Mouse (Mus musculus): ENCODE measurements at regions not wholly inside any gene's neighbourhood (a gene's known extent, or its start where the extent isn't known, plus 50 kb on each side); places are given as distances from the start of the nearest gene placed in this dataset.
"Not testable (repeated sequence)": the region's sequence is repeated elsewhere in the genome, so short reads cannot be mapped to it uniquely, and the experiment has no call there.

GRCm38 (mm10) chr16:55587138-55587537, 251.6 kb downstream of the Nfkbiz start:
- DNase-seq (ENCODE audit: low spot score in 2 of 2), result no peak

GRCm38 (mm10) chr16:55582906-55583305, 255.8 kb downstream of the Nfkbiz start:
- DNase-seq (ENCODE audit: low spot score in 2 of 2), result no peak

- DNase-seq (ENCODE audit: low spot score in 2 of 2), result no peak
Observed at GRCm38 (mm10) chr16:55582029-55582428, 256.7 kb downstream of the Nfkbiz start.

GRCm38 (mm10) chr16:55580827-55581226, 257.9 kb downstream of the Nfkbiz start:
- no peak for DNase-seq (ENCODE audit: low spot score in 2 of 2)

- DNase-seq (ENCODE audit: low spot score in 2 of 2), result no peak
Observed at GRCm38 (mm10) chr16:55578686-55579085, 260.0 kb downstream of the Nfkbiz start.

- not testable (repeated sequence) for DNase-seq (ENCODE audit: low spot score in 2 of 2)
Observed at GRCm38 (mm10) chr16:55575609-55576283, 263.0 kb downstream of the Nfkbiz start.

- no peak for DNase-seq (ENCODE audit: low spot score in 2 of 2)
Observed at GRCm38 (mm10) chr16:55571106-55571505, 267.6 kb downstream of the Nfkbiz start.

GRCm38 (mm10) chr16:55570097-55570496, 268.6 kb downstream of the Nfkbiz start:
- DNase-seq (ENCODE audit: low spot score in 2 of 2), result no peak

- DNase-seq (ENCODE audit: low spot score in 2 of 2), result peak in 1 of 2 experiments; percentile 28
Observed at GRCm38 (mm10) chr16:55555821-55556535, 258.2 kb upstream of the Zpld1 start.

- DNase-seq (ENCODE audit: low spot score in 2 of 2), result no peak
Observed at GRCm38 (mm10) chr16:55555224-55555623, 257.4 kb upstream of the Zpld1 start.

- no peak for DNase-seq (ENCODE audit: low spot score in 2 of 2)
Observed at GRCm38 (mm10) chr16:55553896-55554295, 256.1 kb upstream of the Zpld1 start.

- no peak for DNase-seq (ENCODE audit: low spot score in 2 of 2)
Observed at GRCm38 (mm10) chr16:55551348-55551747, 253.6 kb upstream of the Zpld1 start.

GRCm38 (mm10) chr16:55550649-55551312, 253.0 kb upstream of the Zpld1 start:
- peak; percentile 30 to 76 for DNase-seq (ENCODE audit: low spot score in 2 of 2)

- no peak for DNase-seq (ENCODE audit: low spot score in 2 of 2)
Observed at GRCm38 (mm10) chr16:55547095-55547494, 249.3 kb upstream of the Zpld1 start.

GRCm38 (mm10) chr16:55540336-55541015, 242.7 kb upstream of the Zpld1 start:
- DNase-seq (ENCODE audit: low spot score in 2 of 2), result no peak

GRCm38 (mm10) chr16:55539179-55539578, 241.4 kb upstream of the Zpld1 start:
- DNase-seq (ENCODE audit: low spot score in 2 of 2), result no peak

- DNase-seq (ENCODE audit: low spot score in 2 of 2), result no peak
Observed at GRCm38 (mm10) chr16:55537548-55537947, 239.8 kb upstream of the Zpld1 start.

GRCm38 (mm10) chr16:55532686-55533085, 234.9 kb upstream of the Zpld1 start:
- DNase-seq (ENCODE audit: low spot score in 2 of 2), result no peak

GRCm38 (mm10) chr16:55530844-55531243, 233.1 kb upstream of the Zpld1 start:
- DNase-seq (ENCODE audit: low spot score in 2 of 2), result peak in 1 of 2 experiments; percentile 23

GRCm38 (mm10) chr16:55527680-55528079, 229.9 kb upstream of the Zpld1 start:
- no peak for DNase-seq (ENCODE audit: low spot score in 2 of 2)

GRCm38 (mm10) chr16:55526230-55526842, 228.6 kb upstream of the Zpld1 start:
- DNase-seq (ENCODE audit: low spot score in 2 of 2), result no peak

All from layer of hippocampus, adult 18-20 months (tissue).